Mouse (Mus musculus): ENCODE measurements around the gene Ppcdc.
"Not testable (repeated sequence)": the region's sequence is repeated elsewhere in the genome, so short reads cannot be mapped to it uniquely, and the experiment has no call there.

The Ppcdc gene

GRCm38 (mm10) chr9:57427937-57428336 lies 12.0 kb downstream of the Ppcdc start:
- DNase-seq = no peak

DNA sequence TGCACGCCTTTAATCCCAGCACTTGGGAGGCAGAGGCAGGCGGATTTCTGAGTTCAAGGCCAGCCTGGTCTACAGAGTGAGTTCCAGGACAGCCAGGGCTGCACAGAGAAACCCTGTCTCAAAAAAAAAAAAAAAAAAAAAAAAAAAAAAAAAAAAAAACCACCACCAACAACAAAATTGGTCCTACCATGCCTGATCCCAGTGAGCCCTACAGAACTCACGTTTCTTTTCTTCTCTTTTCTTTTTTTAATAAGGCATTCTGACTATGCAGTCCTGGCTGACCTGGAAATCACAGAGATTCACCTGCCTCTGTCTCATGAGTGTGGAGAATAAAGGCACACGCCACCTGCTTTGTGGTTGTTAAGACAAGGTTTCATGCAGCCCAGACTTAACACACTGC lies 12.8 kb downstream of the Ppcdc start:
- not testable (repeated sequence) for DNase-seq

DNA sequence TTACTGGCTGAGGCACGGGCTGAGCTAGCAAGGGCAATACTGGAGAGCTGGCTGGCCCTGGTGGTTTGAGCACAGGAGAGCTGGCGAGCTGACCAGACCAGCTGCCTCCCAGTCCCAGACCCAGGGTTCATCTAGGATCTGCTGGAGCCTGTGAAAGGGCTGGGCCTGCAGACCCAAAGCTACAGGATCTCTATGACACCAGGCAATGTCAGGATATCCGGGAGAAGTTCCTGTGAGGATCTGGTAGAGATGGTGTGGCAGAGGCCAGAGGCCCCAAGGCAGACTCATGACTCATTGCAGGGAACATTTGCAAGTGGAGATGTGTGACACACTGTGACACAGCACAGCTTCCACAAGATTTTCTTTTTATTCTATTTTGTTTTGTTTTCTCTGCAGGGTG lies 14.8 kb downstream of the Ppcdc start:
- no peak for DNase-seq

- no peak for DNase-seq
These were observed 15.9 kb downstream of the Ppcdc start for GRCm38 (mm10) chr9:57424066-57424465.

- DNase-seq = peak in 1 of 2 experiments; percentile 27
These were observed 18.2 kb downstream of the Ppcdc start for GRCm38 (mm10) chr9:57421688-57422111.

GRCm38 (mm10) chr9:57421121-57421571 lies 18.8 kb downstream of the Ppcdc start:
- DNase-seq = peak; percentile 67 to 83

GRCm38 (mm10) chr9:57420321-57421120 lies 19.4 kb downstream of the Ppcdc start:
- peak; percentile 57 to 58 for DNase-seq

DNA sequence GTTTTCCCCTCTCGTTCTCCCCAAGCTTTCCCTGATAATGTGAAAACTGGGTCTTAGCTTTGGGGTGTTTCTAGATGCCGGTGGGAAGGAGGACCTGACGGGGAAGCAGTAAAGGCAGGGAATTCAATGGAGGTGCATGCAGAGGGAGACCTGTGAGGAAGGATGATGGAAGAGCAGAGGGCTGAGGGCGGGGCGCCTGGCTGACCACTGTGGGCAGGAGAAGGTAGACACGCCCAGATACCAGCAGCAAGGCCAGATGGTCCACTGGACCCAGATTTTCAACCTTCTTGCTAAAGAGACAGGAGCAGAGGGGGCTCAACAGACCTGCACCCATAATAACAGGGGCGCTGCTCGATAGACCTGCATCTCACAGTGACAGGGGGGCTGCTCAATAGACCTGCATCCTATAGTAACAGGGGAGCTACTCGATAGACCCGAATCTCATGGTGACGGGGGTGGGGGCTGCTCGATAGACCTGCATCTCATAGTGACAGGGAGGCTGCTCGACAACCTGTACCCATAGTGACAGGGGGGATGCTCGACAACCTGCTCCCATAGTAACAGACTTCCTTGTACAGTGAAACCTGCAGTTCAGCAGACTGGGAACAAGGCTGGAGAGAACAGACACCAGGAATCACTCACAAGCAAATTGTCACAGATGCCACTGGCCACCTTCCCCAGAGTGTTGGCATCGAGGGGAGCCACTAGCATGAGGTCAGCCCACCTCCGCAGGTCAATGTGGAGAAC lies 20.2 kb downstream of the Ppcdc start:
- DNase-seq = no peak

GRCm38 (mm10) chr9:57417341-57417740 lies 22.6 kb downstream of the Ppcdc start:
- no peak for DNase-seq

- no peak for DNase-seq
These were observed 32.6 kb downstream of the Ppcdc start for GRCm38 (mm10) chr9:57407120-57407905.

DNA sequence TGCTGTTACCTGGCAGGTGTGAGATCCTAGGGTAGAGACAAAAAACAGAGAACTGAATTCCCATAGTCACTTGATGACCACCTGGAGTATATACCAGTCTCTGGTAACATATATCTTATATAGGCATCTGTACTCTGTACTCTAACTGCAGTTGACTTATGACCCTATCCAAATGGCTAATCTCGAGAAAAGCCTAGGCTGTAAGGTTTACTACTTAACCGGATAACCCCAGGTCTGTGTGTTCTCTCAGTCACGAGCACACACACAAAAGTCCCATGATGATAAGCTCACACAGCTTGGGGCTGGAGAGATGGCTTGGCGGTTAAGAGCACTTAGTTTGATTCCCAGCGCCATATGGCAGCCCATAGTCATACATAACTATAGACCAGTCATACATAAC lies 33.5 kb downstream of the Ppcdc start:
- no peak for DNase-seq

GRCm38 (mm10) chr9:57404036-57404435 lies 35.9 kb downstream of the Ppcdc start:
- no peak for DNase-seq

GRCm38 (mm10) chr9:57402318-57403251 lies 37.3 kb downstream of the Ppcdc start:
- DNase-seq = no peak

DNA sequence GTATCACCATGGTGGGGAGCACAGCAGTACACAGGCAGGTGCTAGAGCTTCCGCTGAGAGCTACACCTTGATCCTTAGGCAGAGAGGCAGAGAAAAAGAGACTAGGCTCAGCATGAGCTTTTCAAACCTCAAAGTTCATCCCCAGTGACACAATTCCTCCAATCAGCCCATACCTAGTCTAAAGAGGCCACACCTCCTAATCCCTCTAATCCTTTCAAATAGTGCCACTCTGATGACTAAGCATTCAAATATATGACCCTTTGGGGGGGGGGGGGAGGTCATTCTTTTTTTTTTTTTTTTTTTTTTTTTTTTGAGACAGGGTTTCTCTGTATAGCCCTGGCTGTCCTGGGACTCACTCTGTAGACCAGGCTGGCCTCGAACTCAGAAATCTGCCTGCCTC lies 41.2 kb downstream of the Ppcdc start:
- no peak for DNase-seq

GRCm38 (mm10) chr9:57392892-57393291 lies 47.0 kb downstream of the Ppcdc start:
- no peak for DNase-seq

DNA sequence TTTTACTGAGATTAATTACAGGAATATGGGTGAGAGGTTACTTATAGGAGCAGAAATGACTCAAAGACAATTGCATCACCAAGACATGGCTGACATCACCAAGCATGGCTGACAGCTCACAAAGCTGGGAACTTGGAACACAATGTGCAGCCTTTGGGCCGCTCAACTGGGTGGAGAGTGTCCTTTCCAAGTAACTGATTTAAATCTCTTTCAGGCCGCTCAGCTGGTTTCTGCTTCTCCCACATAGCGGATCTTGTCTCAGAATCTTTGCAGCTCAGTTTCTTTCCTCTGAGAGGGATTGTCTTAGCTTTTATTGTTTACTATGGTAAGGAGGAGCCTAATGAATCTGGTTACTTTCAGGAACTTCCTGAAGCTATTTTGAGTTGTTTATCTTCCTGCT lies 49.1 kb downstream of the Ppcdc start:
- DNase-seq = no peak

DNA sequence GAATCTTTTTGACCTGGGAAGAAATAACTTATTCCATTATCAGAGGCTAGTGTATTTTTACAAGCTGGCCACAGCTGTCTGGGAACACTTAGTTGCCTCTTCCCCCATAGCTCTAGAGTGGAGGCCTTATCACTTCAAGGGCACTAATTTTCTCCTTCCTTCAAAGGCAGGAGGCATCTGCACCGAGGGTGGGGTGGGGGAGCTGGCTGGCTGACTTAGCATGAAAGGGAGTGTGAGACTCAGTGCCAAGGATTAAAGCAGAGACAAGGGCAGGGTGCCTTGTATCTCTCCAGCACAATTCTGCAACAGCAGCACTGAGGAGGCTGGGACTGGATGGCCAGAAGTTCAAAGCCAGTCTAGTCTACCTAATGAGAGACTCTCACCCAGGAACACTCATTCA lies 50.8 kb downstream of the Ppcdc start:
- no peak for DNase-seq

GRCm38 (mm10) chr9:57386926-57387325 lies 53.0 kb downstream of the Ppcdc start:
- no peak for DNase-seq

- no peak for DNase-seq
These were observed 55.3 kb downstream of the Ppcdc start for GRCm38 (mm10) chr9:57384621-57385020.

- DNase-seq = no peak
These were observed 78.9 kb downstream of the Ppcdc start for GRCm38 (mm10) chr9:57360999-57361398.

- DNase-seq = no peak
These were observed 85.3 kb downstream of the Ppcdc start for GRCm38 (mm10) chr9:57354377-57355183.

All from spleen, adult 18-20 months (tissue).